Mouse (Mus musculus) layer of hippocampus, postnatal 25 days (tissue): ENCODE results near the gene Pih1d2. TPM values are rescaled to one million over a fixed set of nuclear protein-coding genes. Genes with fewer than 3 reads are reported as not detected.

Experiments used
- total RNA-seq, 2 experiments: library from RNA; stranded (reverse); gene quantifications; 2 replicates each; pipeline ENCODE4 v1.2.3; 2021

Gene Pih1d2
- total RNA-seq, 2 experiments from 2014 or later, result 3.3 to 3.4 TPM

Other genes starting within 250 kb of the Pih1d2 start
- under 1 TPM; 0.15 to 0.21 TPM for gene Plet1, start 122.8 kb upstream of the Pih1d2 start, total RNA-seq
- gene Pts, start 88.6 kb upstream of the Pih1d2 start, total RNA-seq, result 10 to 100 TPM; 36.0 to 39.8 TPM
- 10 to 100 TPM; 24.3 to 25.4 TPM for gene Il18, start 62.5 kb upstream of the Pih1d2 start, total RNA-seq
- 1 to 10 TPM; 3.5 to 3.8 TPM for gene Bco2, start 62.1 kb upstream of the Pih1d2 start, total RNA-seq
- gene Tex12, start 56.0 kb upstream of the Pih1d2 start, total RNA-seq, result not detected
- 100 to 1,000 TPM; 117 to 132 TPM for gene Sdhd, start 13.5 kb upstream of the Pih1d2 start, total RNA-seq
- 100 to 1,000 TPM; 237 to 253 TPM for gene Timm8b, start 13.4 kb upstream of the Pih1d2 start, total RNA-seq
- gene Nkapd1, start 143 bp downstream of the Pih1d2 start, total RNA-seq, result 10 to 100 TPM; 19.3 to 22.8 TPM
- 100 to 1,000 TPM; 137 to 141 TPM for gene Dlat, start 42.5 kb downstream of the Pih1d2 start, total RNA-seq
- 10 to 100 TPM; 83.7 to 91.2 TPM for gene Dixdc1, start 122.2 kb downstream of the Pih1d2 start, total RNA-seq
- gene 2310030G06Rik, start 129.2 kb downstream of the Pih1d2 start, total RNA-seq, result 1 to 10 TPM; 1.7 to 1.9 TPM
- gene Cryab, start 134.0 kb downstream of the Pih1d2 start, total RNA-seq, result 100 to 1,000 TPM; 125 to 157 TPM
- gene Hspb2, start 135.0 kb downstream of the Pih1d2 start, total RNA-seq, result 1 to 10 TPM in 1 of 2 experiments, under 1 TPM in 1; 0.96 to 1.7 TPM
- gene Fdxacb1, start 150.9 kb downstream of the Pih1d2 start, total RNA-seq, result 1 to 10 TPM; 5.1 to 5.8 TPM
- 10 to 100 TPM; 28.4 to 30.7 TPM for gene Alg9, start 157.7 kb downstream of the Pih1d2 start, total RNA-seq
- 10 to 100 TPM; 31.2 to 35.2 TPM for gene 1110032A03Rik, start 158.2 kb downstream of the Pih1d2 start, total RNA-seq
- gene Ppp2r1b, start 228.0 kb downstream of the Pih1d2 start, total RNA-seq, result 10 to 100 TPM; 17.2 to 17.4 TPM